Mouse (Mus musculus) ES-Bruce4 (cell line): Measurements from ENCODE around the gene 1700024P04Rik. TPM values are rescaled to one million over a fixed set of nuclear protein-coding genes. Genes with fewer than 3 reads are reported as not detected.

Experiments used
- H3K27ac ChIP-seq: 2 replicates; pipeline ENCODE4 v1.5.1; 2012; ENCODE audit warnings: low read length, inconsistent platforms; ENCODE audit not compliant: insufficient read depth
- H3K27me3 ChIP-seq: 2 replicates; pipeline ENCODE4 v1.6.1; 2012; ENCODE audit warnings: mild to moderate bottlenecking, low read length, inconsistent platforms; ENCODE audit not compliant: control insufficient read depth, poor library complexity, insufficient read depth, severe bottlenecking
- H3K36me3 ChIP-seq: 2 replicates; pipeline ENCODE4 v1.6.1; 2012; ENCODE audit warnings: inconsistent platforms, mild to moderate bottlenecking, low read length, moderate library complexity; ENCODE audit not compliant: control insufficient read depth, poor library complexity, insufficient read depth, severe bottlenecking
- H3K4me1 ChIP-seq: one replicate; pipeline ENCODE4 v1.8.1; 2011; ENCODE audit warnings: low read length; ENCODE audit not compliant: control insufficient read depth, insufficient read depth
- H3K4me3 ChIP-seq: 2 replicates; pipeline ENCODE4 v1.5.1; 2011; ENCODE audit warnings: low read depth, mild to moderate bottlenecking, low read length
- H3K9ac ChIP-seq: 2 replicates; pipeline ENCODE4 v1.6.1; 2012; ENCODE audit warnings: low read depth, mild to moderate bottlenecking, inconsistent platforms; ENCODE audit not compliant: poor library complexity, severe bottlenecking
- H3K9me3 ChIP-seq: replicated peaks from 2 replicates; pipeline ENCODE4 v1.6.1; 2012; ENCODE audit warnings: mild to moderate bottlenecking, low read length, inconsistent platforms; ENCODE audit not compliant: control insufficient read depth, poor library complexity, insufficient read depth, severe bottlenecking
- CTCF ChIP-seq: IDR thresholded peaks from one replicate; pipeline ENCODE4 v1.8.1; 2011; ENCODE audit warnings: low read depth, low read length
- EP300 ChIP-seq: IDR thresholded peaks from 2 replicates; pipeline ENCODE4 v1.6.1; 2011; ENCODE audit warnings: low read depth, low read length; ENCODE audit not compliant: insufficient read depth
- POLR2A ChIP-seq: IDR thresholded peaks from one replicate; pipeline ENCODE4 v1.8.1; 2011; ENCODE audit warnings: low read length; ENCODE audit not compliant: insufficient read depth
- polyA plus RNA-seq: library from polyadenylated mRNA; stranded (reverse); fragments of >200 nt; gene quantifications from 2 replicates; pipeline ENCODE4 v1.2.4, GENCODE M21; 2011; ENCODE audit warnings: low read depth; ENCODE audit not compliant: missing spikeins, insufficient read depth, insufficient read length

The 1700024P04Rik gene
- polyA plus RNA-seq, 1 experiment: not detected

- H3K4me3 ChIP-seq: no peak overlapping the region
- no peak overlapping the region for H3K27ac ChIP-seq
- H3K9ac ChIP-seq: no peak overlapping the region
- H3K27me3 ChIP-seq: no peaks in the 10 kb centered on the region
- H3K4me1 ChIP-seq: no peaks in the 10 kb centered on the region
- no peaks in the 10 kb centered on the region for H3K36me3 ChIP-seq
- TF ChIP-seq CTCF (no peak), EP300 (no peak), POLR2A (no peak)
- H3K9me3 ChIP-seq: no peaks in the 10 kb centered on the region
Observed at GRCm38 (mm10) chr13:98956209-98956608, 28.2 kb downstream of the 1700024P04Rik start.

GRCm38 (mm10) chr13:98955676-98956075, 28.7 kb downstream of the 1700024P04Rik start:
- Histone ChIP-seq H3K36me3 (no peaks in the 10 kb centered on the region), H3K27ac (no peak overlapping the region), H3K4me3 (no peak overlapping the region), H3K9me3 (no peaks in the 10 kb centered on the region), H3K27me3 (no peaks in the 10 kb centered on the region), H3K4me1 (no peaks in the 10 kb centered on the region), H3K9ac (no peak overlapping the region)
- TF ChIP-seq EP300 (no peak), CTCF (no peak), POLR2A (no peak)

- TF ChIP-seq POLR2A (no peak), EP300 (no peak), CTCF (no peak)
Observed at GRCm38 (mm10) chr13:98955226-98955625, 29.1 kb downstream of the 1700024P04Rik start.

GRCm38 (mm10) chr13:98953830-98954229, 30.5 kb downstream of the 1700024P04Rik start:
- Histone ChIP-seq H3K4me1 (no peaks in the 10 kb centered on the region), H3K27ac (no peak overlapping the region), H3K36me3 (no peaks in the 10 kb centered on the region), H3K4me3 (no peak overlapping the region), H3K9ac (no peak overlapping the region), H3K27me3 (no peaks in the 10 kb centered on the region), H3K9me3 (no peaks in the 10 kb centered on the region)
- TF ChIP-seq CTCF (no peak), POLR2A (no peak), EP300 (no peak)

More at GRCm38 (mm10) chr13:98955226-98955625, 29.1 kb downstream of the 1700024P04Rik start:
- Histone ChIP-seq H3K4me3 (no peak overlapping the region), H3K27ac (no peak overlapping the region), H3K9ac (no peak overlapping the region), H3K36me3 (no peaks in the 10 kb centered on the region), H3K4me1 (no peaks in the 10 kb centered on the region), H3K27me3 (no peaks in the 10 kb centered on the region), H3K9me3 (no peaks in the 10 kb centered on the region)

GRCm38 (mm10) chr13:98951951-98952350, 32.4 kb downstream of the 1700024P04Rik start:
- Histone ChIP-seq H3K4me1 (no peaks in the 10 kb centered on the region), H3K9ac (no peak overlapping the region), H3K27me3 (no peaks in the 10 kb centered on the region), H3K9me3 (no peaks in the 10 kb centered on the region), H3K36me3 (no peaks in the 10 kb centered on the region), H3K27ac (no peak overlapping the region), H3K4me3 (no peak overlapping the region)
- TF ChIP-seq CTCF: no peak
- no peak for TF ChIP-seq POLR2A
- no peak for TF ChIP-seq EP300

- TF ChIP-seq POLR2A: no peak
- TF ChIP-seq CTCF: no peak
- TF ChIP-seq EP300: no peak
- Histone ChIP-seq H3K4me1 (no peaks in the 10 kb centered on the region), H3K4me3 (no peak overlapping the region), H3K36me3 (no peaks in the 10 kb centered on the region), H3K27me3 (no peaks in the 10 kb centered on the region), H3K27ac (no peak overlapping the region), H3K9me3 (no peaks in the 10 kb centered on the region), H3K9ac (no peak overlapping the region)
Observed at GRCm38 (mm10) chr13:98948146-98948545, 36.2 kb downstream of the 1700024P04Rik start.
